Mouse (Mus musculus): Measurements from ENCODE around the gene Srl. TPM values are rescaled to one million over a fixed set of nuclear protein-coding genes. Genes with fewer than 3 reads are reported as not detected.
"Not testable (repeated sequence)": the region's sequence is repeated elsewhere in the genome, so short reads cannot be mapped to it uniquely, and the experiment has no call there.

The Srl gene
- total RNA-seq, 2 experiments from 2014 or later, result 1,248 to 1,686 TPM

- peak; percentile 68 for DNase-seq
These were observed 11.4 kb upstream of the Srl start for GRCm38 (mm10) chr16:4552829-4553550.

GRCm38 (mm10) chr16:4551885-4552284 lies 10.3 kb upstream of the Srl start:
- no peak for DNase-seq

- DNase-seq, result peak; percentile 56
These were observed 9.4 kb upstream of the Srl start for GRCm38 (mm10) chr16:4551056-4551455.

- no peak for DNase-seq
These were observed 7.5 kb upstream of the Srl start for GRCm38 (mm10) chr16:4548953-4549688.

- no peak for DNase-seq
These were observed 6.0 kb upstream of the Srl start for GRCm38 (mm10) chr16:4547611-4548010.

GRCm38 (mm10) chr16:4546838-4547237 lies 5.2 kb upstream of the Srl start:
- DNase-seq, result no peak

- DNase-seq, result no peak
These were observed 3.2 kb upstream of the Srl start for GRCm38 (mm10) chr16:4544845-4545244.

- no peak for DNase-seq
These were observed 1.6 kb upstream of the Srl start for GRCm38 (mm10) chr16:4543266-4543665.

GRCm38 (mm10) chr16:4542236-4542774 lies 689 bp upstream of the Srl start:
- DNase-seq, result no peak

GRCm38 (mm10) chr16:4541033-4541432 lies 583 bp downstream of the Srl start:
- DNase-seq, result no peak

GRCm38 (mm10) chr16:4540064-4540775 lies 1.4 kb downstream of the Srl start:
- DNase-seq, result no peak

GRCm38 (mm10) chr16:4539521-4539920 lies 2.1 kb downstream of the Srl start:
- DNase-seq, result no peak

- DNase-seq, result peak; percentile 53
These were observed 3.8 kb downstream of the Srl start for GRCm38 (mm10) chr16:4537616-4538358.

GRCm38 (mm10) chr16:4527373-4527772 lies 14.2 kb downstream of the Srl start:
- DNase-seq, result not testable (repeated sequence)

GRCm38 (mm10) chr16:4523313-4524004 lies 18.2 kb downstream of the Srl start:
- no peak for DNase-seq

- DNase-seq, result peak; percentile 75
These were observed 18.7 kb downstream of the Srl start for GRCm38 (mm10) chr16:4522879-4523278.

GRCm38 (mm10) chr16:4521735-4522530 lies 19.7 kb downstream of the Srl start:
- peak; percentile 74 for DNase-seq

- no peak for DNase-seq
These were observed 20.4 kb downstream of the Srl start for GRCm38 (mm10) chr16:4521074-4521667.

- DNase-seq, result no peak
These were observed 20.9 kb downstream of the Srl start for GRCm38 (mm10) chr16:4520673-4521072.

GRCm38 (mm10) chr16:4519825-4520224 lies 21.8 kb downstream of the Srl start:
- no peak for DNase-seq
